Comparison of ENCODE assay signal across 12 mouse cellular contexts in the genomic region with DNA sequence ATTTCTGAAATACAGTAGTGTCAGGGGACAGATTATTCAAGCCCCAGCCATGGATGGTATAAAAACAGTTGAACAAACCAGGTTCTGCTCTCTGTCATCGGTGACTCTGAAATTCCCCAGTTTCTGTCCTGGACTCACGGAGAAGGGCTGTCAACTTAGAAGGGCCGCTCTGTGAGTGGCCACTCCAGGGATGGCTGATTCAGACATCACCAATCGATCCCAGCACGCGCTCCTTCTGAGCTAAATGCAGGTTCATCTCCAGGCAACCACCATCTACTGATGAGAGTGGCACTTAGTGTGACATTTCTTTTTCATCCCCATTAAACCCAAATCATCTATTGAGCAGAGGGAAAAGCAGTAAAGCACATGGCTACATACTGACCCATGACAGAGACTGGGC. TPM values are rescaled to one million over a fixed set of nuclear protein-coding genes. Genes with fewer than 3 reads are reported as not detected.
DNase-seq lines count a peak whose midpoint lies in the region; ATAC-seq lines count a peak whose summit lies in the region.
"Had no signal": no experiment of that assay in that cellular context is flagged by ENCODE, and none has a peak within 500 bp of the region (broad histone marks: within the 10 kb centered on the region; RNA-seq: fewer than 3 reads in every experiment).

No protein-coding gene starts in this region.

- H3K27ac ChIP-seq in hindbrain, embryonic 10.5 days, result peak overlapping the region; percentile 91
- H3K27ac ChIP-seq in hindbrain, embryonic 14.5 days, result no peak overlapping the region

- 43% methylated on average over 6 of the region's 6 CpGs for WGBS in hindbrain, embryonic 10.5 days
- WGBS in hindbrain, embryonic 14.5 days, result 43% methylated on average over 6 of the region's 6 CpGs

- H3K36me3 ChIP-seq in hindbrain, embryonic 10.5 days, result no peaks in the 10 kb centered on the region
- no peaks in the 10 kb centered on the region for H3K36me3 ChIP-seq in hindbrain, embryonic 14.5 days (replicated peaks; ENCODE audit: control insufficient read depth, insufficient read depth)

- ATAC-seq in hindbrain, embryonic 14.5 days (ENCODE audit: low FRiP score), result no peak
- no peak for ATAC-seq in megakaryocyte, adult 5-6 weeks (ENCODE audit: poor library complexity, severe bottlenecking)

- peak; percentile 65 for DNase-seq in hindbrain, embryonic 10.5 days (ENCODE audit: low spot score)
- no peak for DNase-seq in hindbrain, embryonic 14.5 days (ENCODE audit: low spot score)
- DNase-seq in ZHBTc4 (ENCODE audit: low read depth, low spot score), result peak; percentile 45
- DNase-seq in embryo, embryonic 11 days, result peak; percentile 77
- peak; percentile 27 for DNase-seq in lung, postnatal 36 days
- no peak for DNase-seq in right cerebral cortex, adult 2 months (ENCODE audit: low spot score in 2 of 2)
- no peak for DNase-seq in layer of hippocampus, postnatal 14 days (ENCODE audit: low spot score in 2 of 2)

- H3K4me2 ChIP-seq in hindbrain, embryonic 14.5 days (replicated peaks), result no peak overlapping the region

- H3K27me3 ChIP-seq in hindbrain, embryonic 10.5 days (ENCODE audit: insufficient read depth, poor library complexity, severe bottlenecking), result no peaks in the 10 kb centered on the region
- H3K27me3 ChIP-seq in hindbrain, embryonic 14.5 days (ENCODE audit: control insufficient read depth, insufficient read depth, low read length), result no peaks in the 10 kb centered on the region

- H3K4me3 ChIP-seq in hindbrain, embryonic 10.5 days, result no peak overlapping the region
- no peak overlapping the region for H3K4me3 ChIP-seq in hindbrain, embryonic 14.5 days (replicated peaks; ENCODE audit: low read length)

- no peak overlapping the region for H3K9ac ChIP-seq in hindbrain, embryonic 14.5 days

- H3K9me3 ChIP-seq in hindbrain, embryonic 10.5 days, result no peaks in the 10 kb centered on the region
- no peaks in the 10 kb centered on the region for H3K9me3 ChIP-seq in hindbrain, embryonic 14.5 days (ENCODE audit: control insufficient read depth, low read length)

- peaks cover 49% of the 10 kb centered on the region for H3K4me1 ChIP-seq in hindbrain, embryonic 10.5 days (replicated peaks)
- H3K4me1 ChIP-seq in hindbrain, embryonic 14.5 days (replicated peaks; ENCODE audit: control insufficient read depth, insufficient read depth, low read length), result peaks cover 10% of the 10 kb centered on the region

RNA-seq across cellular contexts. Expression of gene Ccdc182, which starts 7.8 kb away (rescaled TPM):
- polyA plus RNA-seq in hindbrain, embryonic 10.5 days (2016; fragmentation: Nextera tagmentation; extraction: Ambion mirVana), result 7.9 and 11.8 TPM in 2 replicates
- 0.37 TPM in 1 of 2 replicates, not detected in the other for polyA plus RNA-seq in hindbrain, embryonic 14.5 days (2014; fragmentation: Nextera tagmentation; extraction: Ambion mirVana)
- total RNA-seq in megakaryocyte, adult 5-6 weeks (2015), result not detected in 2 replicates
- not detected in 2 replicates for total RNA-seq in megakaryocyte, adult 5-6 weeks (2017)
- total RNA-seq in layer of hippocampus, postnatal 14 days (2021), result not detected
- total RNA-seq: ES-E14; heart, postnatal 25 days had no signal
- polyA plus RNA-seq: cortical plate, adult 2 months; lung, embryonic 16.5 days had no signal

Comparison
In these comparisons a context has a peak if more than half of its experiments do, and no peak if none do; other contexts are left out.
1. DNase-seq: peak in hindbrain, embryonic 10.5 days (single experiment), ZHBTc4 (single experiment), embryo, embryonic 11 days (single experiment) and lung, postnatal 36 days (single experiment); none in hindbrain, embryonic 14.5 days (single experiment), right cerebral cortex, adult 2 months (0 of 2) and layer of hippocampus, postnatal 14 days (0 of 2).